Mouse (Mus musculus) embryonic fibroblast, embryonic 13.5 days (primary cell): ENCODE measurements around the gene Gm21834.

Source experiments
- CTCF ChIP-seq: IDR thresholded peaks from 2 replicates; pipeline ENCODE4 v1.5.1; 2011; ENCODE audit warnings: mild to moderate bottlenecking, control low read depth, low read length, moderate library complexity, borderline replicate concordance; ENCODE audit not compliant: insufficient read depth
- POLR2A ChIP-seq: IDR thresholded peaks from 2 replicates; pipeline ENCODE4 v1.6.1; 2011; ENCODE audit warnings: low read depth, mild to moderate bottlenecking, control low read depth, low read length, moderate library complexity

DNA sequence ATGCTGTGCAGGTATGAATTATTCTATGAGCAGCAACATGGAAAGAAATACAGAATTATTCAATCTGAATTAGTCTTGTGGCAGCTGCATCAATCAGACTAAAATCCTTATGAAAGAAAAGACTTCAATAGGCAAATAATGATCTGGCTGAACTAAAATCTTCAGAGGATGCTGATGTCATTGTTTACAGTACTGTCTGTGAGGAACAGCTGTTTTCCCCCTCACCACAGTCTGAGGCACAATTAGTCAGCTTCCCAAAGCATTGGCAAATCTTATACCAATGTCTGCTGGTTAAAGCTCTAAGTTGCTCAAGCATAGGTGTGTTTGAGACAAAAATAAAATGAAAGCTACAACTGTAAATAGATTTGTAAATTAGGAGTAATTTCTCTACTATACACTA lies 25.3 kb upstream of the Gm21834 start:
- TF ChIP-seq CTCF (no peak), POLR2A (no peak)
